Mouse (Mus musculus) intestine, postnatal 0 days (tissue): ENCODE results near the gene Gramd2. TPM values are rescaled to one million over a fixed set of nuclear protein-coding genes. Genes with fewer than 3 reads are reported as not detected.

ENCODE experiments used
- ATAC-seq: fragments of 200-750 bp; cut with Nextera tagmentation; 2 replicates; pipeline ENCODE4 v1.8.0; 2017; ENCODE audit warnings: mild to moderate bottlenecking, moderate TSS enrichment, moderate library complexity
- H3K27ac ChIP-seq: fragments of 300-500 bp; sonication (generic); 2 replicates; pipeline ENCODE4 v1.5.1; 2014; ENCODE audit warnings: mild to moderate bottlenecking, low read depth, low read length, moderate library complexity
- H3K27me3 ChIP-seq: fragments of 300-500 bp; sonication (generic); replicated peaks from 2 replicates; pipeline ENCODE4 v1.6.1; 2014; ENCODE audit warnings: low read length, mixed read lengths; ENCODE audit not compliant: control insufficient read depth, insufficient read depth
- H3K36me3 ChIP-seq: fragments of 300-500 bp; sonication (generic); 2 replicates; pipeline ENCODE4 v1.6.1; 2014; ENCODE audit warnings: mild to moderate bottlenecking, moderate library complexity; ENCODE audit not compliant: control insufficient read depth, insufficient read depth
- H3K4me1 ChIP-seq: fragments of 300-500 bp; sonication (generic); replicated peaks from 2 replicates; pipeline ENCODE4 v1.6.1; 2014; ENCODE audit warnings: antibody characterized with exemption, low read length, mixed read lengths; ENCODE audit not compliant: control insufficient read depth, insufficient read depth
- H3K4me2 ChIP-seq: fragments of 300-500 bp; sonication (generic); replicated peaks from 2 replicates; pipeline ENCODE4 v1.6.1; 2014; ENCODE audit warnings: low read depth, mild to moderate bottlenecking, moderate library complexity
- H3K4me3 ChIP-seq: fragments of 300-500 bp; sonication (generic); 2 replicates; pipeline ENCODE4 v1.5.1; 2014; ENCODE audit warnings: low read depth, low read length
- H3K9ac ChIP-seq: fragments of 300-500 bp; sonication (generic); 2 replicates; pipeline ENCODE4 v1.6.1; 2014; ENCODE audit warnings: mild to moderate bottlenecking, low read depth, low read length
- H3K9me3 ChIP-seq: fragments of 300-500 bp; sonication (generic); 2 replicates; pipeline ENCODE4 v1.6.1; 2016; ENCODE audit warnings: mixed run types; ENCODE audit not compliant: control insufficient read depth
- CTCF ChIP-seq: sonication (generic); IDR thresholded peaks from 2 replicates; pipeline ENCODE4 v1.5.1; 2016; ENCODE audit warnings: low read depth, mild to moderate bottlenecking, control low read depth, antibody characterized with exemption, moderate library complexity
- WGBS: fragments of 180-500 bp; shearing (Covaris S2); extraction: QIAGEN DNeasy Blood & Tissue Kit; methylation state at CpG from one replicate; pipeline ENCODE4 v1.1.7; 2014; 5-methylcytosine and 5-hydroxymethylcytosine counted together
- polyA plus RNA-seq: library from polyadenylated mRNA; unstranded; fragments of >200 nt; fragmentation: Nextera tagmentation; extraction: Ambion mirVana; gene quantifications from 2 replicates; pipeline ENCODE4 v1.2.1, GENCODE M21; 2015

Gene Gramd2
- polyA plus RNA-seq, 1 experiment from 2014 or later = 0.37 TPM

DNA sequence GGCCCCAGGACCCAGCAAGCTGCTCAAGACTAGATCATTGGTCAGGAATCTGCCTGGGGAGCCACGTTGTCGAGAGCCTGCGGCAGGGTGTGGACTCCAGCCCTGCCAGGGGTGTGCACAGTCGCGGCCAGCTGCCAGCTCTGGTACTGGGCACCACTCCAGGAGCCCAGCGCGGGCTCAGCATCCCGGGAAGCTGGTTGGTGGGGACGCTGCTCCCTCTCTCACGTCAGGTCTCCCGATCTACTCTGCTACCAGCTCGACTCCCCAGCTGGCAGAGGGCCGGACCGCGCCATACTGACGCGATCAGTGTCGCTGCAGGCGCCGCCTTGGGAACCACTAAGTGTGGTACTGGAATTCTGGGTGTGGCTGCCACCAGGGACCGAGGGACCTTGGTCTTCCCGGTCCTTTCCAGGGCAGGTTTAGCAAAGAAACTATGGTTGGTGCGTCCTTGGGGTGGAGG is 11.7 kb downstream of the Gramd2 start:
- whole genome bisulfite sequencing = under 1% methylated on average over 23 of the region's 23 CpGs
- H3K9ac ChIP-seq = peak overlapping the region; percentile 38; the same call in 1 of the 2 replicates

DNA sequence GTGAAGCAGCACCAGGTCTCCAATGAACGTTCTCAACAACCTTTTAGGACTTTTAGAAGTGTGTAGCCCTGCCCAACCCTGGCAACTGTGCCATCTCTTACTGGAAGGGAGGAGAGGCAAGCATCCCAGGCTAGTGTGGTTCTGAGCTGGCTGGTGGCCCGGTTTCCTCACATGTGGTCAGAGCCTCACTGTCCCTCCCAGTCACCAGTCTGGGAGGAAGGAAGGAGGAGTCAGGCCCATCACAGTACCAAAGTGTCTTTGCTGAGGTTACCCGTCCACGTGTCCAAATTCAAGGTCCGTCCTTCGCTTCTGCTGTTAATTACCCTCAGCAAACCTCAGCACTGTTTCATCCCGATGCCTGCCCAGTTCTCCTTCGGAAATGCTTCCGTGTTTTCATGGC is 12.2 kb downstream of the Gramd2 start:
- Histone ChIP-seq H3K27ac (peak overlapping the region; percentile 74), H3K4me3 (peak overlapping the region; percentile 29), H3K27me3 (no peaks in the 10 kb centered on the region), H3K9ac (peak overlapping the region; percentile 38; the same call in 1 of the 2 replicates), H3K9me3 (no peaks in the 10 kb centered on the region), H3K4me2 (peak overlapping the region; percentile 68), H3K36me3 (no peaks in the 10 kb centered on the region), H3K4me1 (no peaks in the 10 kb centered on the region)
- ATAC-seq = peak; percentile 6; the same call in 1 of the 2 replicates
- 39% methylated on average over 9 of the region's 9 CpGs for WGBS
- no peak for TF ChIP-seq CTCF

More for the DNA sequence above, 11.7 kb downstream of the Gramd2 start:
- no peaks in the 10 kb centered on the region for H3K36me3 ChIP-seq
- H3K9me3 ChIP-seq = no peaks in the 10 kb centered on the region
- no peaks in the 10 kb centered on the region for H3K4me1 ChIP-seq
- peak overlapping the region; percentile 74 for H3K27ac ChIP-seq
- H3K4me2 ChIP-seq = peak overlapping the region; percentile 68
- TF ChIP-seq CTCF = no peak
- H3K27me3 ChIP-seq = no peaks in the 10 kb centered on the region
- H3K4me3 ChIP-seq = peak overlapping the region; percentile 29
- ATAC-seq = peak; percentile 91

DNA sequence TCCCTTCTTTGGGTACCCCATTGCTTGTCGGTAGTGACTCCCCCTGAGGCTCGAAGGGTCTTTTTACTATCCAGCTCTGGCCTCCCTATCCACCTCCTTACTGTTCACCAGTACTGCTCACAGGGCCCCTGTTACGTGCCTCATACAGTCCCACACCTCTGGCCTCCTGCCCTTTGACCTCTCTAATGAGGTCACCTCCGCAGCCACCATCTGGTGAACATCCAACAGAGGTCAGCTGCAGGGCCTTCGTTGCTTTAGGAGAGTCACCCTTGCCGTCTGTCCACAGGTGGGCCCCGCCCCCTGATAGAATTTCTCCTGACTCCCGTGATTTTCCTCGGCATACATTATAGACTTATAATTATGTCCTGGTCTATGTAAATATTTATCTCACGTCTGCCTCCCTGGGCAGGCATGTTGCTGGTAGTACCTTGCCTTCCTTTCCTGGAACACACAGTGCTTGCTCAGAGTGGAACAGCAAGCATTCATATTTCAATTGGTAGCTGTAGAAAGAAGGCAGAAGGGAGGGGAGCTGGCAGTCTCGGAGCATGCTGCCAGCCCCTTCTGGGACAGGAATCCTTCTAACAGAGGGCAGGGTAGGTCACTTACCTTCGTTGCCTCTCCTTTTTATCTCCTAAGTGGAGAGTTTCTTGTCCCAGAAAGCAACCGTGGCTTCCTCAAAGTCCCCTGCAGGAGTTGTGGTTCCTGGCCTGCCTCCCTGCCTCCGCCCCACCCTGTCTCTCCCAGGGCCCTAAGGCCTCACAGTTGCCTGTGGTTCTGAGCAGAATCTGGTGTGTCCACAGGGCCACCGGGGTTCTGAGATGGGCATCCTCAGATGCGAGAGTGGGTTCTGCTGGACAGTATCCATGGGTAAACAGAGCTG is 14.9 kb downstream of the Gramd2 start:
- no peak for ATAC-seq
- Histone ChIP-seq H3K9ac (no peak overlapping the region), H3K4me2 (no peak overlapping the region), H3K27ac (peak overlapping the region; percentile 60), H3K4me1 (no peaks in the 10 kb centered on the region), H3K4me3 (no peak overlapping the region), H3K27me3 (no peaks in the 10 kb centered on the region), H3K36me3 (no peaks in the 10 kb centered on the region), H3K9me3 (no peaks in the 10 kb centered on the region)
- no peak for TF ChIP-seq CTCF
- WGBS = 35% methylated on average over 16 of the region's 16 CpGs

DNA sequence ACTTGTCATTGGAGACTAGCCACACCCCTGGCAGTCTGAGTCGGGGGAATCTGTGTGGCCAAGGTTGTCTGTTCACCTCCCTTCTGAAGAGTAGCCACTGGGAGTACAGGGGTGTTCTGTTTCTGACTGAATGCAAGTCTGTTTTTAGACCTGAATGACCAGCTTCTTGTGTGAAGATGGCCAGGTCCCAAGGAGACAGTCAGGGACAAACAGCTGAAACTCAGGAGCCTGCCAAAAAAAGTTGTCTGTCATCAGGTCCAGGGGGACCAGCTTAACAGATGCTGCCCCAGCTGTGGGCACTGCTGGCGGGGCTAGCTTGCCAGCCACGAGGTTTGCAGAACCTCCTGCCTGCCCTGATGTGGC is 15.5 kb downstream of the Gramd2 start:
- ATAC-seq = no peak
- TF ChIP-seq CTCF = no peak
- Histone ChIP-seq H3K27me3 (no peaks in the 10 kb centered on the region), H3K9ac (no peak overlapping the region), H3K4me3 (no peak overlapping the region), H3K4me1 (no peaks in the 10 kb centered on the region), H3K27ac (peak overlapping the region; percentile 60; the same call in 1 of the 2 replicates), H3K4me2 (no peak overlapping the region), H3K36me3 (no peaks in the 10 kb centered on the region), H3K9me3 (no peaks in the 10 kb centered on the region)
- WGBS = 43% methylated on average over 3 of the region's 3 CpGs

DNA sequence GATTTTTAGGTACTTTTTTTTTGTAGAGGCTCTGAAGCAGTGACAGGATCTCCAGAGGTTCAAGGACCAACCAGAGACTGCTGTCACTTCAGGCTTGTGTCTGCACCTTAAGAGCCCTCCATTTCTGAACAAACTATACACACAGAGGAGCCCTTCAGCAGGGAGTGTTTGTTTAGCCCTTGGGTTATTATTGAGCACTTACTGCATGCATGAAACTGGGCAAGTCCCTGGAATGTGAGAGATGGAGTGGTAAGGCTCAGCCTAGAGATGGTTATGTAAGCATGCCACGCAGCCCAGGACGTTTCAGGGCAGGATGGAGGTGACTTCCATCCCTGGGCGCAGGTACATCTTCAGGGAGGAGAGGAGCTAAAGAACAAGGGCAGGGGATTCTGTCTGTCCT is 16.4 kb downstream of the Gramd2 start:
- no peak for TF ChIP-seq CTCF
- no peak overlapping the region for H3K27ac ChIP-seq
- no peak overlapping the region for H3K4me3 ChIP-seq
- H3K4me1 ChIP-seq = no peaks in the 10 kb centered on the region
- no peak overlapping the region for H3K9ac ChIP-seq
- 68% methylated on average over 3 of the region's 3 CpGs for WGBS
- no peak for ATAC-seq
- no peaks in the 10 kb centered on the region for H3K27me3 ChIP-seq
- H3K4me2 ChIP-seq = no peak overlapping the region
- no peaks in the 10 kb centered on the region for H3K9me3 ChIP-seq
- H3K36me3 ChIP-seq = no peaks in the 10 kb centered on the region

DNA sequence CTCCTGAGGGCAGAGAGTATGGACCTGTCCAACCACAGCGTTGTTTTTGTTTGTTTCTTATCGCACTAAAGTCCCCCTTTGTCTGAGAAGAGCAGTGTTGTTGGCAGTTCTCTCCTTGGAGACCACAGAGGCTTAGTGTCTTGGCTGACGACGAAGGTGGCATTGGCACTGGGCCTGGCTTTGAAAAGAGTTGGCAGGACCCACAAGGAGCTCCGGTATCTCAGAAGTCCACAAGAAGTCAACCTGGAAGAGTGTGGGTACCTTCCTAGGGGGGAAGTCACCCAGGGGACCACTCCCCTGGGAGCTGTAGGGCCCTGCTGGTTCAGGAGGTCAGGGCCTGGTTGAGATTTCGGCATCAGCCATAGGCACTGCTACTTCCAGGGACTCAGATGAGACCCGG is 21.1 kb downstream of the Gramd2 start:
- no peak overlapping the region for H3K4me2 ChIP-seq
- no peaks in the 10 kb centered on the region for H3K9me3 ChIP-seq
- no peak for TF ChIP-seq CTCF
- ATAC-seq = no peak
- H3K27me3 ChIP-seq = no peaks in the 10 kb centered on the region
- whole genome bisulfite sequencing = 87% methylated on average over 7 of the region's 7 CpGs
- no peak overlapping the region for H3K27ac ChIP-seq
- no peak overlapping the region for H3K4me3 ChIP-seq
- H3K36me3 ChIP-seq = no peaks in the 10 kb centered on the region
- H3K9ac ChIP-seq = no peak overlapping the region
- H3K4me1 ChIP-seq = no peaks in the 10 kb centered on the region
